In the genomic region with DNA sequence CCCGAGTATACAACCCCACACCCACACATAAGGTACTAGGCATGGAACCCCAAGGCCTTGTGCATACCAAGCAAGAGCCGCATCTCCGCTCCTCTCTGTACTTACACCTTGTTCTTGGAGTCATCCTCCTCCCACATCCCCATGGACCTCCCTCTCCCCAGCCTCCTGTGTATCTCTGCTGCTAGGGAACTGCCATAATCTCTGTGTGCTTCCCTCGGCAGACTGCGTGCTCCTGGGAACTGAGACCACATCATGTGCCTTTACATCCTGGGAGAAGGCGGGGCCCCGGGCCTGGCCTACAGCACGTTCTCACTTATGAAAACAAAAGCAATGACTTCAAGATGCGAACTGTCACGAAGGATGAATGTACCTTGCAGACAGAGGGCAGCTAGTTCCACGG, we compare ENCODE assay signal across 19 mouse cellular contexts. TPM values are rescaled to one million over a fixed set of nuclear protein-coding genes. Genes with fewer than 3 reads are reported as not detected.
"Had no signal": no experiment of that assay in that cellular context is flagged by ENCODE, and none has a peak within 500 bp of the region (broad histone marks: within the 10 kb centered on the region; RNA-seq: fewer than 3 reads in every experiment).

No protein-coding gene starts in this region.

- H3K9me3 ChIP-seq: liver, embryonic 13.5 days; megakaryocyte, embryonic 14.5 days; midbrain, embryonic 15.5 days; neural tube, embryonic 12.5 days; stomach, embryonic 15.5 days had no signal

- ATAC-seq: midbrain, embryonic 15.5 days had no signal

- DNase-seq: kidney, adult 18-20 months; kidney, adult 9 months; kidney, postnatal 14 days; layer of hippocampus, adult 9-11 months; liver, embryonic 13.5 days; lung, adult 2 months; lung, postnatal 36 days; retina, postnatal 1 day; right cerebral cortex, postnatal 25 days; spleen, adult 18-20 months had no signal

- H3K9ac ChIP-seq: liver, embryonic 13.5 days; midbrain, embryonic 15.5 days; neural tube, embryonic 12.5 days; stomach, embryonic 15.5 days had no signal

- H3K4me1 ChIP-seq: liver, embryonic 13.5 days; stomach, embryonic 15.5 days had no signal

- H3K4me3 ChIP-seq: layer of hippocampus, adult 2 months; left cerebral cortex, adult 2 months; liver, embryonic 13.5 days; midbrain, embryonic 15.5 days; myocyte; neural tube, embryonic 12.5 days; stomach, embryonic 15.5 days had no signal

- H3K4me2 ChIP-seq: liver, embryonic 13.5 days; midbrain, embryonic 11.5 days; midbrain, embryonic 15.5 days; neural tube, embryonic 12.5 days; stomach, embryonic 15.5 days had no signal

- H3K27me3 ChIP-seq: liver, embryonic 13.5 days; midbrain, embryonic 15.5 days; neural tube, embryonic 12.5 days; stomach, embryonic 15.5 days had no signal

- H3K36me3 ChIP-seq: liver, embryonic 13.5 days; midbrain, embryonic 15.5 days; neural tube, embryonic 12.5 days; stomach, embryonic 15.5 days had no signal

- H3K27ac ChIP-seq: layer of hippocampus, adult 2 months; left cerebral cortex, adult 2 months; liver, embryonic 13.5 days; midbrain, embryonic 15.5 days; neural tube, embryonic 12.5 days; stomach, embryonic 15.5 days had no signal

RNA-seq across cellular contexts. Expression of gene Epb41l4b, which starts 59.6 kb away (rescaled TPM):
- total RNA-seq: monocyte, adult 5-6 weeks had no signal
